Mouse (Mus musculus) heart, postnatal 0 days (tissue): ENCODE measurements at regions not wholly inside any gene's neighbourhood (a gene's known extent, or its start where the extent isn't known, plus 50 kb on each side); places are given as distances from the start of the nearest gene placed in this dataset.

ENCODE experiments used
- ATAC-seq: fragments of 200-750 bp; cut with Nextera tagmentation; 2 replicates; pipeline ENCODE4 v1.8.0; 2017; ENCODE audit warnings: low read depth, moderate number of reproducible peaks, moderate library complexity; ENCODE audit not compliant: insufficient read depth
- DNase-seq: peaks from one replicate; pipeline ENCODE4 v3.0.0-alpha.2; 2016; ENCODE audit warnings: low spot score
- H3K27ac ChIP-seq: fragments of 300-500 bp; sonication (generic); 2 replicates; pipeline ENCODE4 v1.5.1; 2014; ENCODE audit warnings: low read depth, mild to moderate bottlenecking
- H3K27me3 ChIP-seq: fragments of 300-500 bp; sonication (generic); 2 replicates; pipeline ENCODE4 v1.6.1; 2014; ENCODE audit warnings: low read length, mixed read lengths; ENCODE audit not compliant: control insufficient read depth, insufficient read depth
- H3K36me3 ChIP-seq: fragments of 300-500 bp; sonication (generic); replicated peaks from 2 replicates; pipeline ENCODE4 v1.6.1; 2014; ENCODE audit warnings: low read length, mixed read lengths; ENCODE audit not compliant: control insufficient read depth, insufficient read depth
- H3K4me1 ChIP-seq: fragments of 300-500 bp; sonication (generic); 2 replicates; pipeline ENCODE4 v1.6.1; 2014; ENCODE audit warnings: antibody characterized with exemption; ENCODE audit not compliant: control insufficient read depth, insufficient read depth
- H3K4me2 ChIP-seq: fragments of 300-500 bp; sonication (generic); 2 replicates; pipeline ENCODE4 v1.6.1; 2014; ENCODE audit warnings: low read depth, mild to moderate bottlenecking, low read length, moderate library complexity
- H3K4me3 ChIP-seq: fragments of 300-500 bp; sonication (generic); 2 replicates; pipeline ENCODE4 v1.5.1; 2014; ENCODE audit warnings: low read depth, low read length
- H3K9ac ChIP-seq: fragments of 300-500 bp; sonication (generic); replicated peaks from 2 replicates; pipeline ENCODE4 v1.6.1; 2014; ENCODE audit warnings: low read depth, low read length, mixed read lengths
- H3K9me3 ChIP-seq: fragments of 300-500 bp; sonication (generic); replicated peaks from 2 replicates; pipeline ENCODE4 v1.6.1; 2016; ENCODE audit warnings: low read length; ENCODE audit not compliant: control insufficient read depth
- CTCF ChIP-seq: IDR thresholded peaks from 2 replicates; pipeline ENCODE4 v1.5.1; 2016; ENCODE audit warnings: antibody characterized with exemption, control low read depth, low read depth
- EP300 ChIP-seq: IDR thresholded peaks from 2 replicates; pipeline ENCODE4 v1.6.1; 2016; ENCODE audit warnings: antibody characterized with exemption, low read depth
- WGBS: fragments of 180-500 bp; shearing (Covaris S2); extraction: QIAGEN DNeasy Blood & Tissue Kit; methylation state at CpG from one replicate; pipeline ENCODE4 v1.1.7; 2014; 5-methylcytosine and 5-hydroxymethylcytosine counted together

GRCm38 (mm10) chr13:97668910-97669309 is 91.5 kb downstream of the Gm10260 start:
- H3K4me2 ChIP-seq, result no peak overlapping the region
- ATAC-seq, result no peak
- 39% methylated on average over 5 of the region's 5 CpGs for WGBS
- no peak for TF ChIP-seq EP300
- TF ChIP-seq CTCF, result no peak
- H3K4me1 ChIP-seq, result no peaks in the 10 kb centered on the region; the same call in 1 of the 2 replicates
- H3K27me3 ChIP-seq, result 0 out of 2 replicates have a peak, but pooled peaks cover 6% of the 10 kb centered on the region
- no peak overlapping the region for H3K4me3 ChIP-seq
- no peak for DNase-seq
- H3K36me3 ChIP-seq, result no peaks in the 10 kb centered on the region
- H3K9ac ChIP-seq, result no peak overlapping the region
- no peaks in the 10 kb centered on the region for H3K9me3 ChIP-seq
- H3K27ac ChIP-seq, result no peak overlapping the region

- H3K4me1 ChIP-seq, result no peaks in the 10 kb centered on the region; the same call in 1 of the 2 replicates
- H3K9me3 ChIP-seq, result no peaks in the 10 kb centered on the region
- 91% methylated on average over 7 of the region's 7 CpGs for WGBS
- H3K4me3 ChIP-seq, result no peak overlapping the region
- no peak overlapping the region for H3K4me2 ChIP-seq
- no peak overlapping the region for H3K27ac ChIP-seq
- DNase-seq, result no peak
- H3K9ac ChIP-seq, result no peak overlapping the region
- H3K27me3 ChIP-seq, result 0 out of 2 replicates have a peak, but pooled peaks cover 6% of the 10 kb centered on the region
- TF ChIP-seq CTCF (no peak), EP300 (no peak)
- H3K36me3 ChIP-seq, result no peaks in the 10 kb centered on the region
- ATAC-seq, result no peak
Measured at GRCm38 (mm10) chr13:97667313-97667712, 93.1 kb downstream of the Gm10260 start.

- no peaks in the 10 kb centered on the region for H3K36me3 ChIP-seq
- DNase-seq (no peak), ATAC-seq (no peak)
- H3K27me3 ChIP-seq, result 0 out of 2 replicates have a peak, but pooled peaks cover 2% of the 10 kb centered on the region
- H3K4me3 ChIP-seq, result no peak overlapping the region
- no peaks in the 10 kb centered on the region for H3K9me3 ChIP-seq
- TF ChIP-seq CTCF, result no peak
- no peaks in the 10 kb centered on the region; the same call in 1 of the 2 replicates for H3K4me1 ChIP-seq
- H3K27ac ChIP-seq, result no peak overlapping the region
- 84% methylated on average over 4 of the region's 4 CpGs for WGBS
- H3K9ac ChIP-seq, result no peak overlapping the region
- H3K4me2 ChIP-seq, result no peak overlapping the region
Measured at GRCm38 (mm10) chr13:97666761-97667160, 93.7 kb downstream of the Gm10260 start.

GRCm38 (mm10) chr13:97665226-97665625 is 95.2 kb downstream of the Gm10260 start:
- TF ChIP-seq EP300 (no peak), CTCF (no peak)
- H3K27ac ChIP-seq, result no peak overlapping the region
- no peak for ATAC-seq

GRCm38 (mm10) chr13:97662741-97663140 is 97.7 kb downstream of the Gm10260 start:
- no peak overlapping the region for H3K27ac ChIP-seq

More at GRCm38 (mm10) chr13:97665226-97665625, 95.2 kb downstream of the Gm10260 start:
- H3K4me2 ChIP-seq, result no peak overlapping the region
- DNase-seq, result no peak
- 72% methylated on average over 1 of the region's 1 CpGs for WGBS
- H3K36me3 ChIP-seq, result no peaks in the 10 kb centered on the region
- H3K4me3 ChIP-seq, result no peak overlapping the region
- no peak overlapping the region for H3K9ac ChIP-seq
- H3K9me3 ChIP-seq, result no peaks in the 10 kb centered on the region
- no peaks in the 10 kb centered on the region for H3K27me3 ChIP-seq
- no peaks in the 10 kb centered on the region; the same call in 1 of the 2 replicates for H3K4me1 ChIP-seq

GRCm38 (mm10) chr13:97656618-97657017 is 103.8 kb downstream of the Gm10260 start:
- no peaks in the 10 kb centered on the region for H3K9me3 ChIP-seq
- no peak for TF ChIP-seq CTCF
- TF ChIP-seq EP300, result no peak
- no peaks in the 10 kb centered on the region for H3K36me3 ChIP-seq
- DNase-seq (no peak), ATAC-seq (no peak)
- H3K27ac ChIP-seq, result no peak overlapping the region
- H3K4me3 ChIP-seq, result no peak overlapping the region
- H3K4me2 ChIP-seq, result no peak overlapping the region
- WGBS, result 89% methylated on average over 2 of the region's 2 CpGs
- H3K4me1 ChIP-seq, result no peaks in the 10 kb centered on the region
- H3K27me3 ChIP-seq, result no peaks in the 10 kb centered on the region
- H3K9ac ChIP-seq, result no peak overlapping the region

More at GRCm38 (mm10) chr13:97662741-97663140, 97.7 kb downstream of the Gm10260 start:
- 50% methylated on average over 8 of the region's 8 CpGs for WGBS
- TF ChIP-seq CTCF, result no peak
- no peaks in the 10 kb centered on the region for H3K36me3 ChIP-seq
- no peaks in the 10 kb centered on the region for H3K4me1 ChIP-seq
- no peak overlapping the region for H3K4me2 ChIP-seq
- DNase-seq (peak; percentile 57), ATAC-seq (peak; percentile 49; the same call in 1 of the 2 replicates)
- H3K4me3 ChIP-seq, result no peak overlapping the region
- H3K9me3 ChIP-seq, result no peaks in the 10 kb centered on the region
- no peak overlapping the region for H3K9ac ChIP-seq
- H3K27me3 ChIP-seq, result no peaks in the 10 kb centered on the region
